Mouse (Mus musculus): Measurements from ENCODE around the gene Ifi27.

DNA sequence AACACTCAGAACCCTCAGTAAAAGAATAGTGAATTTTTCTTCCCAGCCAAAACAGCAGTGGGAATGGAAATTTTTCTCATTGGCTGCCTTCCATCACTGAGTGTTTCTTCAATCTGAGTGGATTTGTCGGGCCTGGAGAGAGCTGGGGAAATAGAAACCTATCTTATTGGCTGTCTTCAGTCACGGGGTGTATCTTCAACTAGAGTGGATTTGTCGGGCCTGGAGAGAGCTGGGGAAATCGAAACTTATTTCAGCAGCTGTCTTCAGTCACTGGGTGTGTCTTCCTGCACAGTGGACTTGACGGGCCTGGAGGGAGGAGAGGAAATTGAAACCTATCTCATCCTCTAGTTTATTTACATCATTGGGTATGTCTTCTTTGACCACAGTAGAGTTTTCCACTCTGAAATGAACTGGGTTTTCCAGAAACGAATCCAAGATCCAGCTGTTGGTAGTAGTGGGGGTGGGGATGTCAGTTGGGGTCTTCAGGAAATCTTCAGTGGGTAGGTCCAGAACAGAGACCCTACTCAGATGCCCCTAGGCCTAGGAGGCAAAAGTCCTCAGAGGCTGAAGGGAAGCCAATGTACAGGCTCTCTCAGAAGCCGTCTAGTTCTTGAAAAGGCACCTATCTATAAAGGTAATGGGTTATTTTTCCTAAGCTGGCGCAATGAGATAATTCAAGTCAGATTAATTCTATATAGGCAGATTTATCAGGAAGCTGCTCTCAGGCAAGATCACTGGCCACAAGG lies at the start of gene Ifi27:
- no peak for TF ChIP-seq CTCF (IDR thresholded peaks at IDR 0.05; ENCODE audit: extremely low read depth, insufficient read depth, insufficient read length, insufficient replicate concordance)
- peak; percentile 49; the same call in 1 of the 2 replicates for TF ChIP-seq POLR2A (IDR thresholded peaks at IDR 0.05; ENCODE audit: low read depth, low read length)

All from spleen, adult 2 months (tissue).